Mouse (Mus musculus) thymus, postnatal 25 days (tissue): ENCODE measurements at regions not wholly inside any gene's neighbourhood (a gene's known extent, or its start where the extent isn't known, plus 50 kb on each side); places are given as distances from the start of the nearest gene placed in this dataset.
"Not testable (repeated sequence)": the region's sequence is repeated elsewhere in the genome, so short reads cannot be mapped to it uniquely, and the experiment has no call there.

ENCODE experiments used
- DNase-seq: peaks from one replicate; pipeline ENCODE4 v3.0.0; 2022

DNA sequence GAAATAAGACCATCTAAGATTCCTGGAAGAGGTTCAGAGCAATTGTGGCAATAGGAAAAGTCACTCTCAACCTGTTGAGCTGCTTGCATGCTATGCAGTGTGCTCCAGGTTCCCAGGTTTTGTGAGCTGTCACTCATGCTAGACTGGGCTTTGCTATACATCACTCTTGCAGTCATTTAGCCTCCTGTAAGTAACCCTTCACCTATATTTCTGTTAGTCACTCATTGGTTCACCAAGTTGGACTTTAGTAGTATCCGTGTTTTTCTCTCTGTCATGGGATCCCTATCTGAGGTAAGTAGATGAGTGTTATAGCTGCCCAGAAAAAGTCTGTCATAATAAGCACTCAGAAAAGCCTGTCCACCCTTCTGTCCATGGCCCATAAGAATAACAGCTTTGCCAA is 332.3 kb upstream of the Tbl1xr1 start:
- no peak for DNase-seq

DNA sequence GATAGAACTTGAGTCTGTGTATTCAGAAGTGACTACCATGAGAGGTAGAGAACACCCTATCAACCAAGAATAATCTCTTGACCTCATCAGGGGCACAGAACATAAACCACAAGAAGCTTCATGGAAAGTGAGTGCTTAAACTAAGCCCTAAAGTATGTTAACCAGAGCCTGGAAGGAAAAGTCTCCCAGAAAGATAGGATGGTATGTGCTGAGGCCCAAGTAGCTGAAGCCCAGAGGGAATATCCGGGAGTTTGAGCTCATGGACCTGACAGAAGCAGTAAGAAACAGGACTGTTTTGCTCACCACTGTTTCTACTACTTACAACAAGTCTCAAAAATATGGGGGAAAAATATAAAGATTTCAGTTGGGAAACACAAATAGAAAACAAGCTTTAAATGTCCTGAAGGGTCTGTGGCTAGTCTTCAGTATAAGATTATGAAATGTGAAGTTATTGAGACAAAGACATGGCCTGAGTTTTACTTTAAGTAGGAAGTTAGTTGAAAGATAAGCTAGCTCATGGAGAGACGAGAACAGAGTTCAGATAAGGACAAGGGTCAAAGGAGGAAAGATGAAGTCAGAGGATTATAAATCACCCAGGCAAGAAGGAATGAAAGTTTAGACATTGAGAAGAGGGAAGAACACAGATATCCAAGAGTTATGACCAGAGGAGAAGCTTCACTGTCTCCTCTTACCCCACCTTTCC is 315.8 kb upstream of the Tbl1xr1 start:
- no peak for DNase-seq

DNA sequence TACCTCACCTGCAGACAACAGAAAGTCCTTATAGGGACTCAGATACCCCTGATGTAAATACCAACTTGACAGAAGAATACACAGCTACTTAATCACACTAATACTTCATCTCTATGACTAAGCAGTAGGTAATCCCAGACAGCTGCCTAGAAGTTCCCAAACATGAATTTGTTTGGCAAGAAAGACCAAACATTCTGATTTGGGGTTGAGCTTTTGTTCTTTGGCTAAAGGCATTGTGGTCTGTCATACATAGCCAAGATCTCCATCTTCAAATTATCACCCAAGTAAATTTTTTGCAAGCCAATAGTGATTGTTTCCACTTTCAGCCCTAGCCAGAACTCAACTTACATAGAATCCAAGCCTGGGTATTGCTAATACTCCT is 315.2 kb upstream of the Tbl1xr1 start:
- no peak for DNase-seq

DNA sequence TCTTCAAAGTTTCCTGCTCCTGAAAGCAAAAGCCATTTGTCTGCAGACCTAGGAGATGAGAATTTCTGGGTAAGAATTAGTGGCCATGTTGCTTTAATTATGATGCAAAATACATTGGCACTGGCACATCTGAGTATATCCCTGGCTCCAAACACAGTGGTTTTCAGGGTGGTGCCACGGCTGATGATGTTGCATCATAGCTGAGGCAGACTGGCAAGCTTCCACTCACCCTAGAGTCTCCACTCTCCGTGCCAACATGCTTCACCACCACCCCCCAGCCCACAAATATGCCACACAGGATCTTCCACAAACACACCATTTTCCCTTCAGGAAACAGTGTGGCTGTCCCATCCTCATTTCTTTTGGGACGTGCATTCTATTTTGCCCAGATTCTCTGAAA is 314.5 kb upstream of the Tbl1xr1 start:
- DNase-seq, result no peak

DNA sequence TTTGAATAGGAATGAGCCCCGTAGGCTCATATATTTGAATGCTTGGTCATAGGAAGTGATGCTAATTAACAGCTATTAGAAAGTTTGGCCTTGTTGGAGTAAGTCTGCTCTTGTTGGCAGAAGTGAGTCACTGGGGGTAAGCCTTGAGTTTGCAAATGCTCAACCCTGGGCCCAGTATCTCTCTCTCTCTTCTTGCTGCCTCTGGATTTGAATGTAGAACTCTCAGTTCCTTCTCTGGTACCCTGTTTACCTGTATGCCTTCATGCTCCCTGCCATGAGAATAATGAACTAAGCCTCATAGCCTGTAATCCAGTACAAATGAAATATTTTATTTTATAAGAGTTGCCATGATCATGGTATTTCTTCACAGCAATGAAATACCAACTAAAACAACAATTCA is 308.4 kb upstream of the Tbl1xr1 start:
- no peak for DNase-seq

DNA sequence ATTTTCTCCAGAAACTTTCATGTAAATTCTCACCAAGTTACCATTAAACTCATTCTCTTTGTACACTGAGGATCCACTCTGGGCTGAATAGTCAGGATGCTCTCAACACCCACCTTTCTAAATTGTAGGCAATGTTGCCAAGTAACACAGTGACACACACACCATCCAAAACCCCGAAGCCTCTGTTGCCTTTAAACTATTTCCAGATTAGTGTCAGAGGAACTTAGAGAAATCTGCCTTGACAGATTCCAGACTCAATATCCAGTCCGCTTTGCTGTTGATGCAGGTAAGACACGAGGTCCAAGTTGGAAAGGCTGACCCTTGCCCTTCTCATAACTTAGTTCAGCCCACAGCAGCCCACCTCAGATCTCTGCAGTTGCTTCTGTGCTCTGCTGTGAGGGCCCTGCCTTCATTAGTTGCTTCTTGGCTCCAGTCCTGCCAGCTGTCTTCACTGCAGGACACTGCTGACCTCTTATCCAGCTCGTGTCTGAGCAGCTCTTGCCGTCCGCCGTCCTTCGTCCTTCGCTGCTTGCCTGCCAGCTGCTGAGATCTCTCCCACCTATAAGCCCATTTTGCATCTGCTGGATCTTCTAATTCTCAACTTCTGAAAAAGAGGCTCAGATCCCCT is 306.4 kb upstream of the Tbl1xr1 start:
- DNase-seq, result no peak

GRCm38 (mm10) chr3:21771752-21772298 is 304.6 kb upstream of the Tbl1xr1 start:
- DNase-seq, result no peak

DNA sequence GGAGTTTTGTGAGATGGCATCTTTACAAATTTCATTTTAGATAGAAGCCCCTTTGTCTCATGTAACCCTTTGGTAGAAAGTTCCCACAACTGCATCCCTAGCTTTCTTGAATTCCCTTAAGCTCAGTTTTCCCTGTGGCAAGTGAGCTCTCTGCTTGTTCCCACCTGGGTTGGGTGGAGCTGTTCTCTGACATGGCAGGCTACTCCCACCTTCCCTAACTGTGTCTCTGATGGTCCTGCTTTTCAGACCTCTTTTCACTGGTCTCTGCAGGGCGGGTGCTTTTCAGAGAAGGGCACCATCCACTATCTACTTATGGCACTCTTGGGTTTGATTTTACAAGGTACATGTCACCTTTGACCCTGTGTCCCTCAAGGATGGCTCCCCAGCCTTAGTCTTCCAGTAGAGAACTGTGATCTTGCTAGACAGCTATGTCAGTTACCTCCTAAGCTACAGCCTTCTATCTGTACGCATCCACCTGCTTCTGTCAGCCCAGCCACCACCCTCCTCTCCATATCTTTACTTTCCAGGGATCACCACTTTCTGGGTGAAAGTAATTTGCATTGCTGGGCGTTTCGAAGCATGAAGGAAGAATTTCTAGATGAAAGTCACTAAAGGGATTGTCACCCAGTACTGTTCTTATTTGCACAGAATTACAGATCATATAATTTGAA is 302.1 kb upstream of the Tbl1xr1 start:
- DNase-seq, result no peak

- no peak for DNase-seq
Measured at GRCm38 (mm10) chr3:21778789-21779188, 297.7 kb upstream of the Tbl1xr1 start.

- no peak for DNase-seq
Measured at GRCm38 (mm10) chr3:21791983-21792631, 284.3 kb upstream of the Tbl1xr1 start.

- no peak for DNase-seq
Measured at GRCm38 (mm10) chr3:21798139-21798538, 278.3 kb upstream of the Tbl1xr1 start.

GRCm38 (mm10) chr3:21803886-21804285 is 272.6 kb upstream of the Tbl1xr1 start:
- DNase-seq, result not testable (repeated sequence)

GRCm38 (mm10) chr3:21806494-21807157 is 269.8 kb upstream of the Tbl1xr1 start:
- DNase-seq, result no peak

DNA sequence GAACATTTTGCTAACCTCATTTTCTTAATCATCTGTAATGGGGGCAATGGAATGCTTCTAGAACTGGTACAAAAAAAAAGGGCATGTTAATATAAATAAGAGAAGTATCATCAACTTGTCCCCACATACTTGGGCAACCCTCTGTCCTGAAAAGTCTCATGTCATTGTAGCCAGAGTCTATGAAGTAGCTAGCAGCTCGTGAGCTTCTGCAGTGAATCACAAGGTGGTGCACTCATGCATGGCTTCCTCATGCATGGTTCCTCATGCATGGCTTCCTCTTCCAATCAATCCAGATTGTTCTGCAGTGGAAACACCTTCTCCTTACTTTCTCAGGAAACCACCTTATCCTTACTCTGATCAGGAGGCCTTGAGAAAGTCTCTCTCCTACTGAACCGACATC is 267.9 kb upstream of the Tbl1xr1 start:
- no peak for DNase-seq

DNA sequence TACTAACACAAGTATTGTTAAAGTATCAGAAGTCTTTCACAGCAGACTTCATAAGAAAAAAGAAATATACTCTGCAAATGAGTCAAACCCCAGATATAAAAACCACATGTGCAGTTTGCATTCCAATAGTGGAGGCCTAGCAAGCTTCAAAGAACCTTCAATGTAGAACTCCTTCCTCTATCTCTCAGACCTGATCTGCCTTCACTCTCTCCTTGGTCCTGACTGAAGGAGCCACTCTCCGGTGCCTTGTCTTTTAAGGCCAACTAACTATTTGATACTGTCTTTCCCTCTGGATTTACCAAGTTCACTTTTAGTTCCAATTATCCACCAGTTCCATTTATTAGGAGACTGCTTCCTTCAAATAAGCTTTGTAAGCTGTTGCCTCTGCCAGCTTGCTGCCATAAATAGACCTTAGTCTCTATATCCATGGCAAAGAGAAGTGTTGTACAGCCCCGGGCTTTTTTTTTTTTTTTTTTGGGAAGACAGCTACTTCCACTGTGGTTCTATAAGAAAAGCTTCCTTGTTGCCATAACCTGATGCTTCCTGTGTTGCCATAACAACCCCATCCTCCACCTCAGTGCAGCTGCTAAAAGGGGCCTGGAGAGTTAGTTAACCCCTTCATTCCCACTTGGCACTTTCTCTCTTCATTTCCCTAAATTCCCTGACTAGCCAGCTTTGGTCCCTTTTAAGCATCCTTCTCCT is 266.5 kb upstream of the Tbl1xr1 start:
- DNase-seq, result peak; percentile 14

DNA sequence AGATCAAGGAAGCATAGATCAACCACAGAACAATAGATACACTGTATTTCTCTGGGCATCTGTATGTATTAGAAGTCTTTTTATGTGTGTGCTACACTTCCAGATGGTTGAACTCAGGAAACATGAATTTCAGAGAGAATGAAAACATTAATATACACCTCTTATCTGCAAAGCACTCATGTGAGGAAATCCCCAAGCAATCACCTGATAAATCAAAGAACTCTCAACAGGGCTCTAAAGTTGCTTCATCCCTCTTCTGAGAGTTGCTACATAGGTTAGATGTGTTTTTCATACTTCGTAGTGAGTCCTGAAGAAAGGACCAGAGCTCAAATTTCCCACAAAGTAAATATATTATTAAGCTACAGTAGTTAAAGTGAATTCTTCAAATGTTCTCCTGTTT is 263.1 kb upstream of the Tbl1xr1 start:
- DNase-seq, result no peak

GRCm38 (mm10) chr3:21816968-21817858 is 259.2 kb upstream of the Tbl1xr1 start:
- no peak for DNase-seq

DNA sequence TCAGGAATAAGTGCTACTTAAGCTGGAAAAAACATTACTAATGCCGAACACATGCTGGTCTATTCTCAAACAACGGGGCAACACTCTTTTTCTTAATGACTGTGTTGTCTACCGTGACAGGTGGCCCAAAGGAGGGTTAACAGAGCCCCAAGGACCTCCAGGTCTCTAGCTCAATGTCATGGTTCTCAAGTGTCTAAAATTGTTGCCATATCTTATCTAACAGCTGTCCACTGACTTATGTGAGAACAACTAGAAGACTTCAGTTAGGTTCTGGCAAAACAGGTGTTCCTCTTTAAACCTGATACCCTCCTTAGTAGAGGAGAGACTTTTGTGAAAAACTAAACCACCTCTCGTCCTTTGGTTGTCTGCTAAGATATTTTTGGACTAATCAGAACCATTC is 257.4 kb upstream of the Tbl1xr1 start:
- DNase-seq, result no peak

- DNase-seq, result no peak
Measured at GRCm38 (mm10) chr3:21820051-21820598, 256.3 kb upstream of the Tbl1xr1 start.

- no peak for DNase-seq
Measured at GRCm38 (mm10) chr3:21822675-21823074, 253.8 kb upstream of the Tbl1xr1 start.

DNA sequence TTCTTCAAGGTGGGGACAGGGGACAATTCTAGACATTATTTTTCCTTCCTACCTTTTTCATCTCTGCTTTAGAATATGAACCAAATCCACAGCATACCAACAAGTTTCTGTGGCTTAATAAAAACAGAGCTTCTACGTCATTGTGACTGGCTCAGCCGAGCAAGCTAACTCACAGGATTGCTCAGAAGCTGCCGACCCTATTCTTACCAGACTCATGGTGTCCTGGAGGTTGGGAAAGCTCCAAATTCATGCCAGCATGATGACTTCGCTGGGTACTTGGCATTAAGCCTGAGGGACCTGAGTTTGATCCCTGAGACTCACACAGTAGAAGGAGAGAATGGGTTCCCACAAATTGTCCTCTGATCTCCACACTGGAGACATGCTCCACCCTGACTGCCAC is 253.1 kb upstream of the Tbl1xr1 start:
- DNase-seq, result no peak
